Comparison of ENCODE assay signal across 9 mouse cellular contexts in genomic region chr6:50940641-50941398, GRCm38 (mm10).
DNase-seq lines count a peak whose midpoint lies in the region; ATAC-seq and TF ChIP-seq lines count a peak whose summit lies in the region.
"Had no signal": no experiment of that assay in that cellular context is flagged by ENCODE, and none has a peak within 500 bp of the region (broad histone marks: within the 10 kb centered on the region; RNA-seq: fewer than 3 reads in every experiment).

No protein-coding gene starts in this region.

- DNase-seq in hindbrain, embryonic 11.5 days (ENCODE audit: low spot score), result no peak
- peak; percentile 27 for DNase-seq in fibroblast of lung, adult 2 months (ENCODE audit: low read depth)
- DNase-seq in heart, postnatal 10 days, result peak; percentile 45 to 55
- no peak for DNase-seq in cerebellum, adult 9-10 months
- no peak for DNase-seq in layer of hippocampus, postnatal 36 days
- DNase-seq: kidney, postnatal 4 days had no signal

- H3K36me3 ChIP-seq in hindbrain, embryonic 11.5 days (ENCODE audit: control insufficient read depth, insufficient read depth, low read length), result no peaks in the 10 kb centered on the region
- H3K36me3 ChIP-seq in hindbrain, embryonic 16.5 days (ENCODE audit: control insufficient read depth, insufficient read depth, low read length), result no peaks in the 10 kb centered on the region
- no peaks in the 10 kb centered on the region for H3K36me3 ChIP-seq in small intestine, adult 2 months (ENCODE audit: control insufficient read depth, insufficient read depth, low read length)

- no peak for ATAC-seq in hindbrain, embryonic 11.5 days (ENCODE audit: low FRiP score)
- ATAC-seq in hindbrain, embryonic 16.5 days, result no peak
- ATAC-seq in megakaryocyte progenitor cell, adult 5-6 weeks (replicated peaks; ENCODE audit: poor library complexity), result no peak

- no peak overlapping the region for H3K4me3 ChIP-seq in hindbrain, embryonic 11.5 days (ENCODE audit: low read depth, low read length)
- H3K4me3 ChIP-seq in hindbrain, embryonic 16.5 days (ENCODE audit: low read length), result no peak overlapping the region
- no peak overlapping the region for H3K4me3 ChIP-seq in small intestine, adult 2 months (ENCODE audit: low read depth, low read length)

- no peak for TF ChIP-seq CTCF in small intestine, adult 2 months (IDR thresholded peaks at IDR 0.05; ENCODE audit: extremely low read depth, insufficient read length, insufficient replicate concordance, low read depth, low read length)

- H3K9ac ChIP-seq in hindbrain, embryonic 11.5 days (ENCODE audit: low read depth, low read length), result no peak overlapping the region
- H3K9ac ChIP-seq in hindbrain, embryonic 16.5 days (ENCODE audit: low read depth, low read length), result no peak overlapping the region

- peak overlapping the region; percentile 27; the same call in 1 of the 2 replicates for H3K27ac ChIP-seq in hindbrain, embryonic 11.5 days (ENCODE audit: low read depth, low read length)
- H3K27ac ChIP-seq in hindbrain, embryonic 16.5 days (ENCODE audit: low read depth, low read length), result no peak overlapping the region
- peak overlapping the region; percentile 47; the same call in 1 of the 2 replicates for H3K27ac ChIP-seq in small intestine, adult 2 months (ENCODE audit: insufficient read depth, low read depth, low read length)

- intact Hi-C loops in heart, postnatal 10 days (cut with DNase I), result loop anchor here (5.0 kb wide), 3 partner anchors 36 to 141 kb away; no protein-coding TSS in a partner anchor

- no peak overlapping the region for H3K4me2 ChIP-seq in hindbrain, embryonic 11.5 days (replicated peaks; ENCODE audit: low read depth, low read length)
- H3K4me2 ChIP-seq in hindbrain, embryonic 16.5 days (ENCODE audit: low read length), result no peak overlapping the region

- 82% methylated on average over 10 of the region's 10 CpGs for WGBS in hindbrain, embryonic 11.5 days
- 84% methylated on average over 10 of the region's 10 CpGs for WGBS in hindbrain, embryonic 16.5 days
- WGBS in small intestine, adult 2 months, result 74% methylated on average over 10 of the region's 10 CpGs

- H3K4me1 ChIP-seq in hindbrain, embryonic 11.5 days (replicated peaks; ENCODE audit: control insufficient read depth, insufficient read depth, low read length), result no peaks in the 10 kb centered on the region
- H3K4me1 ChIP-seq in hindbrain, embryonic 16.5 days (ENCODE audit: control insufficient read depth, insufficient read depth, low read depth, low read length), result no peaks in the 10 kb centered on the region
- H3K4me1 ChIP-seq in small intestine, adult 2 months (ENCODE audit: control insufficient read depth, insufficient read depth, insufficient read length, low read length), result 0 out of 2 replicates have a peak, but pooled peaks cover 3% of the 10 kb centered on the region

- H3K9me3 ChIP-seq in hindbrain, embryonic 11.5 days (ENCODE audit: control insufficient read depth, low read length), result no peaks in the 10 kb centered on the region
- H3K9me3 ChIP-seq in hindbrain, embryonic 16.5 days (ENCODE audit: control insufficient read depth, low read length), result no peaks in the 10 kb centered on the region

- TF ChIP-seq POLR2A in small intestine, adult 2 months (IDR thresholded peaks at IDR 0.05; ENCODE audit: low read depth, low read length), result no peak

- no peaks in the 10 kb centered on the region for H3K27me3 ChIP-seq in hindbrain, embryonic 11.5 days (ENCODE audit: control insufficient read depth, insufficient read depth, low read length)
- H3K27me3 ChIP-seq in hindbrain, embryonic 16.5 days (replicated peaks; ENCODE audit: control insufficient read depth, insufficient read depth, low read length), result no peaks in the 10 kb centered on the region
- H3K27me3 ChIP-seq in small intestine, adult 2 months (ENCODE audit: control insufficient read depth, insufficient read depth, low read length), result no peaks in the 10 kb centered on the region

Comparison
In these comparisons a context has a peak if more than half of its experiments do, and no peak if none do; other contexts are left out.
1. DNase-seq: peak in fibroblast of lung, adult 2 months (single experiment) and heart, postnatal 10 days (2 of 2); none in hindbrain, embryonic 11.5 days (single experiment), cerebellum, adult 9-10 months (single experiment) and layer of hippocampus, postnatal 36 days (0 of 2).